Mouse (Mus musculus) embryonic facial prominence, embryonic 11.5 days (tissue): ENCODE measurements around the gene Cbr2. TPM values are rescaled to one million over a fixed set of nuclear protein-coding genes. Genes with fewer than 3 reads are reported as not detected.

ENCODE experiments used
- ATAC-seq: fragments of 200-750 bp; cut with Nextera tagmentation; replicated peaks from 2 replicates; pipeline ENCODE4 v1.8.0; 2017; ENCODE audit warnings: low read depth; ENCODE audit not compliant: insufficient number of reproducible peaks, low FRiP score, low TSS enrichment
- DNase-seq: peaks from one replicate; pipeline ENCODE4 v3.0.0-alpha.2; 2015; ENCODE audit warnings: low spot score
- H3K27ac ChIP-seq: fragments of 300-500 bp; sonication (generic); replicated peaks from 2 replicates; pipeline ENCODE4 v1.5.1; 2014; ENCODE audit warnings: mild to moderate bottlenecking, low read depth, low read length, control low read depth
- H3K27me3 ChIP-seq: fragments of 300-500 bp; sonication (generic); 2 replicates; pipeline ENCODE4 v1.6.1; 2014; ENCODE audit warnings: mild to moderate bottlenecking, low read length, moderate library complexity, mixed read lengths; ENCODE audit not compliant: control insufficient read depth, insufficient read depth
- H3K36me3 ChIP-seq: fragments of 300-500 bp; sonication (generic); replicated peaks from 2 replicates; pipeline ENCODE4 v1.6.1; 2014; ENCODE audit warnings: low read depth, mild to moderate bottlenecking, low read length, moderate library complexity, mixed read lengths; ENCODE audit not compliant: control insufficient read depth, insufficient read depth
- H3K4me1 ChIP-seq: fragments of 300-500 bp; sonication (generic); 2 replicates; pipeline ENCODE4 v1.6.1; 2014; ENCODE audit warnings: low read length, mixed read lengths; ENCODE audit not compliant: control insufficient read depth, insufficient read depth
- H3K4me2 ChIP-seq: fragments of 300-500 bp; sonication (generic); 2 replicates; pipeline ENCODE4 v1.6.1; 2014; ENCODE audit warnings: low read depth, mild to moderate bottlenecking, control low read depth, low read length, moderate library complexity
- H3K4me3 ChIP-seq: fragments of 300-500 bp; sonication (generic); 2 replicates; pipeline ENCODE4 v1.5.1; 2014; ENCODE audit warnings: low read depth, low read length, control low read depth
- H3K9ac ChIP-seq: fragments of 300-500 bp; sonication (generic); replicated peaks from 2 replicates; pipeline ENCODE4 v1.6.1; 2014; ENCODE audit warnings: mild to moderate bottlenecking, control low read depth, low read length
- H3K9me3 ChIP-seq: fragments of 300-500 bp; sonication (generic); replicated peaks from 2 replicates; pipeline ENCODE4 v1.6.1; 2016; ENCODE audit warnings: mild to moderate bottlenecking, low read length, inconsistent platforms, mixed read lengths; ENCODE audit not compliant: control insufficient read depth
- WGBS: fragments of 180-500 bp; shearing (Covaris S2); extraction: QIAGEN DNeasy Blood & Tissue Kit; methylation state at CpG from one replicate; pipeline ENCODE4 v1.1.7; 2014; 5-methylcytosine and 5-hydroxymethylcytosine counted together
- polyA plus RNA-seq: library from polyadenylated mRNA; unstranded; fragments of >200 nt; fragmentation: Nextera tagmentation; extraction: Ambion mirVana; gene quantifications from 2 replicates; pipeline ENCODE4 v1.2.1, GENCODE M21; 2014

Cbr2 gene
- polyA plus RNA-seq, 1 experiment from 2014 or later, result 3.7 TPM

DNA sequence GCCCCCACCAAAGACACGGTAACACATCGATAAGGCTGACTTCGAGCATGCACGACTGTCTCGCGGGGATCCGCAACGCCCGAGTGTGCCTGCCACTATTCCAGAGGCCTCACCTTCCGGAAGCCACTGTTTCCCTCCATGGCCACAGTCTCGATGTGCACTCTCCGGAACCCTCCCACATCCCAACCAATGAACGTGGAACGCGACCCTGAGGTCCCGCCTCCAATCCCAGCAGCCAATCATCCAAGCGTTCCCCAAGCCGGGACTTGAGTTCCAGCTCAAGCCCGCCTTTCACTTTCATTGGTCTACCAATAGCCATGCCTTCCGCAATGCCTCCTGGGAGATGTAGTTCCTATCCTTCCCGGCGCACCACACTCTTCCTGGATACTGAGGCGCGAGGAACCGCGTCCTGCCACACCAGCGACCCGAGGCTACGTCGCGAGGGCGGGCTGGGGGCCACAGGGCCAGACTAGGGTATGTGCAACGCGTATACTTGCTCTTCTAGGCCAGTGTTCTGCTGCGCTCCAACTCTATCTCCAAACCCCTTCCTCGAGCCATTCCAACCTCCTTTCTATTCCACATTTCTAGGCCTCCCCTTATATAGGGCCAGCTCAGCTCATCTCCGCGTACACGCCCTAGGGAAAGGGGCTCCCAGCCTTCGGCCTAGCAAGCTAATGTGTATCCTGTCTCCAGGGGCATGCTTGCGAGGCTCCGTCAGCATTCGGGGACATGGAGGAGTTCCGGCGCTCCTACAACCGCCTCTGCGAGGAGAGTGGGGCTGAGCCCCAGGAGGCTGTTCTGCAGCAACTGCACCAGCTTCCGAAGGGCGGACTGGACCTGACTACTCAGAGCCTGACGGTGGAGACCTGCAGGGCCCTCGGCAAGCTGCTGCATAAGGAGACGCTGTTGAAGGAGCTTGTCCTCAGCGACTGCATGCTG is 18.1 kb downstream of the Cbr2 start, which contains the start of the genes Cenpx and Lrrc45:
Gene Cenpx (minus strand): TSS at position 159 of the 939 bp plus-strand sequence.
Gene Lrrc45 (plus strand): TSS at position 346 of the 939 bp plus-strand sequence.
- peak; percentile 100 for DNase-seq
- Histone ChIP-seq H3K36me3 (no peaks in the 10 kb centered on the region; the same call in none of the 2 replicates), H3K27me3 (no peaks in the 10 kb centered on the region), H3K27ac (no peak within 1 kb of the TSS), H3K4me3 (peak within 1 kb of the TSS; percentile 53), H3K9ac (peak within 1 kb of the TSS; percentile 68), H3K4me1 (peaks cover 5% of the 10 kb centered on the region; the same call in 1 of the 2 replicates), H3K4me2 (peak within 1 kb of the TSS; percentile 97), H3K9me3 (no peaks in the 10 kb centered on the region)
- peak; percentile 93 for ATAC-seq
- WGBS, result 3% methylated on average over 53 of the region's 53 CpGs

DNA sequence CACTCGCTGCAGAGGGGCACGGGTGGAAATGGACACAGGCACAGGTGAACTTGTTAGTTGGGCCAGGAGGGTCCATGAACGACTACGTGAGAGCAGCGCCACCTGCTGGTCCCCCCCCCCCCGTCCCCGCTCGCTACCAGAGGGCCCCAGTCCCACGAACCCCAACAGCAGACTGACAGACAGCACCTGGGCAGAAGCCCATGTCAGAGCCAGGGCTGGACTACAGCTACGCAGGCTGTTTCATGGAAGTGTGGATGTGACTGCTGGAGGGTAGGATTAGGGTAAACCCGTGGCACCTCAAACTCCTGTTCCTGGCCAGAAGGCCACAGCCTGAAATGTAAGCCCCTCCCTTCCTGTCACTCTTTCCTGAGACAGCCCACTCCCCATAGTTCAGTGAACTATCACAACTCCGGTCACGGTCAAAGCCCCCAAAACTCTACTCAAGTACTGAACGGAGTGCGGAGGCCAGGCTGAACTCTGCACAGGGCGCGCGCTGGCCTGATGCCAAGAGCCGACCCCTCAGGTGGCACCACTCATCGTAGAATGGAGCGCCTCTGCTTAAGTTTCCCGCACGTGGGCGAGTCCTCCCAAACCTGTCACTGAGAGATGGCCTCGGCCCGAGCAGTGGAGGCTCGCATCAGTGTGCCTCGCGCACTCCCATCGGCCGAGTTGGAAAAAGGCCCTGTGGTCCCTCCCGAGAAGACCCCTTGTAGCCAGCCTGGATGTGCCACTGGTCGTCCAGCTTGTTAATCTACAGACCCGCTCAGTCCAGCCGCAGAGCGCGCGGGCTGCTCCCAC is 18.9 kb downstream of the Cbr2 start:
- under 1% methylated on average over 37 of the region's 38 CpGs for WGBS
- Histone ChIP-seq H3K4me1 (peaks cover 5% of the 10 kb centered on the region; the same call in 1 of the 2 replicates), H3K4me3 (peak overlapping the region; percentile 53), H3K27ac (no peak overlapping the region), H3K9me3 (no peaks in the 10 kb centered on the region), H3K27me3 (no peaks in the 10 kb centered on the region), H3K9ac (peak overlapping the region; percentile 56), H3K36me3 (no peaks in the 10 kb centered on the region; the same call in none of the 2 replicates), H3K4me2 (peak overlapping the region; percentile 97)
- DNase-seq (peak; percentile 78), ATAC-seq (peak; percentile 69)

DNA sequence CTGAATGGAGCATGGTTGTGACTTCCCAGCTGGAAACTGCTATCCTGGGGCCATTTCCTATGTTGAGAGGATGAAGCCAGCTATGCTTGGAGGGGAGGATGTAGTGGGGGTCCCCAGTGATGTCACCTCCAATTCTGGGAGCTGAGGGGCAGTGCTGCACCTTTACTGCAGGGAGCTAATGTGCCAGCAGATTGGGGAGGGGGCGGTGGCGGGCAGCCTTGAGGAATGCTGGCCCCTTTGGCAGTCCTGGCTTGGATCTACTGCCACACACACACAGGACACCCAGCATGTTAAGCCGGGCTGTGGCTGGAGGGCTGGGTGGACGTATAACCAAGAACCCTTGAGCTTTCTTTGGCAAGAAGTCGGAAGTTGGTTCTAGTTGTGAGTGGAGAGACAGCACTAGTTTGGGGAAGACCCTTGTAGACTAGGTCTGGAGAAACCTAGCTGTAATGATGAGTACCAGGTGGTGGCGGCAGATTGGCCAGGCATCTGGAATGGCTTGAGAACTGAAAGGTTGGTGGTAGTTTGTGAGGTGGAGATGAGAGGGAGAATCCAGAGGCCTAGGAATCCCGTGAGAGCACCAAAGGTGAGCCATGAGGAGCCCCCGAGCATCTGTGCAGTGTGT is 19.8 kb downstream of the Cbr2 start:
- Histone ChIP-seq H3K4me2 (no peak overlapping the region; the same call in 1 of the 2 replicates), H3K4me3 (0 out of 2 replicates have a peak overlapping the region, but pooled peaks have one; percentile 11), H3K9me3 (no peaks in the 10 kb centered on the region), H3K27ac (no peak overlapping the region), H3K4me1 (peaks cover 9% of the 10 kb centered on the region), H3K9ac (no peak overlapping the region), H3K36me3 (no peaks in the 10 kb centered on the region; the same call in none of the 2 replicates), H3K27me3 (no peaks in the 10 kb centered on the region)
- 57% methylated on average over 8 of the region's 8 CpGs for WGBS
- no peak for DNase-seq
- no peak for ATAC-seq

DNA sequence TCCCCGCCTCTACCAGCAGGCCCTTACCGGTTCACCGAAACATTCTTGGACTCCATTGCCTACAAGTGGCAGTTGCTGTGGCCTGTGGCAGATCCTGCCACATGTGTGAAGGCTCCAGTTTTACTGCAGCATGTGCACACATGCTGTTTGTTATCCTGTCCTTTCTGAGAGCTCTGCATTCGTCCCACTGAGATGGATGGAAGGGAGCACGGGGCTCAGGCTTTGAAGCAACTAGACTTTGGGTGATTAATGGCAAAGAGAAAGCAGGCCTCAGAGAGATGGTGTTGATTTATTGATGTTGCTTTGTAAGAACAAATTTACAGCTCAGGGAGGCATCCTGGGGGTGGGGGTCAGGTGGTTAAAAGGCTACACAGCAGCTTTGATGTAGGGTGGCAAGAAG is 21.2 kb downstream of the Cbr2 start:
- Histone ChIP-seq H3K9me3 (no peaks in the 10 kb centered on the region), H3K27ac (no peak overlapping the region), H3K36me3 (no peaks in the 10 kb centered on the region; the same call in 1 of the 2 replicates), H3K4me2 (no peak overlapping the region), H3K27me3 (no peaks in the 10 kb centered on the region), H3K4me3 (no peak overlapping the region), H3K4me1 (peaks cover 14% of the 10 kb centered on the region), H3K9ac (no peak overlapping the region)
- DNase-seq (no peak), ATAC-seq (no peak)
- 83% methylated on average over 5 of the region's 5 CpGs for WGBS

DNA sequence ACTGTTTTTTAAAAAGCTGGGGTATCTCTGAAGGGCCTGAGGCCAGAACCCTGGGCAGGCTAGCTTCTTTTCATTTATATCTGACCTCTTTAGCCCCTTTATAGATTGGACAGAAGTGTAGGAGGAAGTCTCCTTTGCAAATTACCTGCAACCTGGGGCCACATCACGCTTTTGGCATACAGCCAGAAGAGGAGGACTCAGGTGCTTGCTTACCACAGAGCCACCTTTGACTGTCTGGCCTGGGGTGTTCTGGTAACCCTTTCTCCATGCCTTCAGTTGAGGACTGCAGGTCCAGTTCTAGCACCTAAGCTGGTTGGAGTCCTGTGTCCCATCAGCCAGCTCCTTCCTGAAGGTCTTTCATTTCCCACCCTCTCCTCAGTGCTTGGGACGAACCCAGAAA is 22.4 kb downstream of the Cbr2 start:
- Histone ChIP-seq H3K9me3 (no peaks in the 10 kb centered on the region), H3K4me3 (no peak overlapping the region), H3K27ac (no peak overlapping the region), H3K27me3 (no peaks in the 10 kb centered on the region), H3K9ac (no peak overlapping the region), H3K4me2 (no peak overlapping the region), H3K36me3 (no peaks in the 10 kb centered on the region; the same call in 1 of the 2 replicates), H3K4me1 (peaks cover 21% of the 10 kb centered on the region)
- 89% methylated on average over 2 of the region's 2 CpGs for WGBS
- DNase-seq (no peak), ATAC-seq (no peak)

DNA sequence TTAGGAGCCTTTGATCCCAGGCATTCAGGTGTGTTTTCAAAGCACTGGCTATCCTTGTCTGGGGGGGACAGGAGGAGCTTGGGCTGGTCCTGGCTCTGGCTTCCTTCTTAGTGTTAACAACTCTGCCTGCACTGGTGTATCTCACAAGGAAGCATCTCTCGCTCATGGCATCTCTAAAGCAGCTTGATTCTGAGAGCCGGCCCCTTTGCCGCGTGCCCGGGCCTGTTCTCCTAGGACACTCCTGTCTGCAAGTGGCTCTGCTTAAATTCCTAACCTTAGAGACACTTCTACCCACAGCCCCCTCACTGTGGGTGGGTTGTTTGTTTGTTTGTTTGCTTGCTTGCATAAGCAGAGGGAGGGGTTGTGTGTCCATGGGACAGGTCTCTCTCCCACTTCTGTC is 23.9 kb downstream of the Cbr2 start:
- H3K9me3 ChIP-seq, result no peaks in the 10 kb centered on the region
- H3K27ac ChIP-seq, result peak overlapping the region; percentile 66
- H3K4me3 ChIP-seq, result no peak overlapping the region
- WGBS, result 35% methylated on average over 5 of the region's 5 CpGs
- H3K4me1 ChIP-seq, result peaks cover 32% of the 10 kb centered on the region
- peak; percentile 20 for DNase-seq
- H3K27me3 ChIP-seq, result no peaks in the 10 kb centered on the region
- ATAC-seq, result no peak
- no peaks in the 10 kb centered on the region; the same call in 1 of the 2 replicates for H3K36me3 ChIP-seq
- H3K9ac ChIP-seq, result 0 out of 2 replicates have a peak overlapping the region, but pooled peaks have one; percentile 8
- no peak overlapping the region for H3K4me2 ChIP-seq

DNA sequence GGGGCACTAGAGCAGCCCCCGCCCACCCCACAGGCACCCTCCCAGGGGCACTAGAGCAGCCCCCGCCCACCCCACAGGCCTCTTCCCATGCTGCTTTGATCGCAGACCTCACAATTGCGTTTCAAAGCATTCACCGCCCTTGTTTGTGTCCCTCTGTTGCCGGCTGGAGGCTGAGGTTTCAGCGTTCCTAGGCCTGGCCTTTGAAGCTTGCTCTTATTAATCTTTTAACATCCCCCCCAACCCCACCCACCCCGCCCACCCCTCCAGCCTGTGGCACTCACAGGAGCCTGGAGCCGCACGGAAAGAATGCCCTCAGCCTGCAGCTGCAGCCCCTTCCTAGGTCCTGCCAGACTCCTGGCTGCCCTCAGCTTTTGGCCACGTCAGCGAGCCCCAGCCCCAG is 24.7 kb downstream of the Cbr2 start:
- Histone ChIP-seq H3K4me3 (no peak overlapping the region), H3K4me1 (peaks cover 32% of the 10 kb centered on the region), H3K36me3 (no peaks in the 10 kb centered on the region; the same call in 1 of the 2 replicates), H3K4me2 (no peak overlapping the region; the same call in 1 of the 2 replicates), H3K27me3 (no peaks in the 10 kb centered on the region), H3K9me3 (no peaks in the 10 kb centered on the region), H3K9ac (0 out of 2 replicates have a peak overlapping the region, but pooled peaks have one; percentile 22), H3K27ac (peak overlapping the region; percentile 66)
- ATAC-seq (no peak), DNase-seq (peak; percentile 61)
- 3% methylated on average over 11 of the region's 12 CpGs for WGBS
